Mouse (Mus musculus) R1 (cell line): ENCODE measurements around the gene Tbl2.
A peak's percentile ranks its signal among the peaks of the same experiment; 100 is the strongest.

Experiments used
- DNase-seq: peaks from one replicate; pipeline ENCODE4 v3.0.0-alpha.2; 2018; ENCODE audit warnings: low read depth, low spot score

The Tbl2 gene

GRCm38 (mm10) chr5:135148715-135149052 is 773 bp upstream of the Tbl2 start:
- no peak for DNase-seq

GRCm38 (mm10) chr5:135149820-135150178 is 342 bp downstream of the Tbl2 start:
- DNase-seq, result no peak

GRCm38 (mm10) chr5:135156496-135156895 is 7.0 kb downstream of the Tbl2 start:
- DNase-seq, result peak; percentile 64

DNA sequence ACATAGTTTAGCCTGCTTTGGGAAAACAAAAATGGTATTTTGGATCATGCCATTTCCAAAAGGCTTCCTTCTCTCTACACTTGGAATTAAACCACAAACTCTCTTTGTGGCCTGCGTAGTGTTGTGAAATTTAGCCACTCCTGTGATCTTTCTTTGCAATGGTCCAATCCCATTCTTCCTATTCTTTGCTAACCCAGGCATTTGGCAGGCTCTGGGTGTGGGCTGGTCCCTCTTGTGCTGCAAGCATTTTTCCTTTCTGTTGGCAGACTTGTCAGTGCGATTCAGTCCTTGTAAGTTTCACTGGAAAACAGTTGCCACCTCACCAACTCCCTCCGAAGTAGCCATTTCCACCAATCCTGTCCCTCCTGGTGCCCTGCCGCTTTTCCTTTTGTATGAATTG is 11.8 kb downstream of the Tbl2 start:
- no peak for DNase-seq

DNA sequence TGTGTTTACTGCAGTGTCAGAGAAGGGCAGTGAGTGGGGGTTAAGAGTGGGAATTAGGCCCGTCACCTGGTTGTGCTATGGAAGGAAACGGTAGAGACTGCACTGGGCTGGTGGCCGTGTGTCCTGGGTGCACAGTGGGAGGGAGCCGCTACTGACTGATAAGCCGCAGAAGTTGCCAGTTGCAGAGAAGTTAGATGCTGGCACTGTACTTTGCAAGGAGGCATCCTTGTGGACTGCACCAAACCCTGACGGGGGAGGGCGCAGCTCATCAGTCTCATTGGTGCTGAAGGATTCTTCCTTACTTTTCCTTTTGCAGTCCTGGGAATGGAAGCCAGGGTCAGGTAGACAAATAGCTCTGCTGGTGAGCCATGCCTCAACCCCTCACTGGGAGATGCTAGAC is 12.2 kb downstream of the Tbl2 start:
- peak; percentile 34 for DNase-seq

DNA sequence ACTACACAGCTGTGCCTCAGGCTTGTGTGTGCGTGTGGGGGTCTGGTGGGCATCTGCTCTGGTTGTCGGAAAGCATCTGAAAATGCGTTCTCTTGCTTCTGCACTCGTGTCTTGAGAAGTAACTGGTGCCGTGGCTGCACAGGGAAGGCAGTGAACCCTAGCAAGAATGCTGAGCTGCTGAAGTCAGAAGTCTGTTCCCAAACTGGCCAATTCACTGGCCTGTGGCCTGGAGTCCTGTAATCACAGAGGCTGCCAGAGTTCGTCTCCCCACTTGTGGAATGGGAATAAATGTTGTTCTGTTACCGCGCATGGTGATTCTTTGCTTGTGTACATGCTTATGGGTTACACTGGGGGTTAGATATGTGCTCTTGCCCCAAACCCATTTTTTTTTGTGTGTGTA is 12.9 kb downstream of the Tbl2 start:
- DNase-seq, result no peak

DNA sequence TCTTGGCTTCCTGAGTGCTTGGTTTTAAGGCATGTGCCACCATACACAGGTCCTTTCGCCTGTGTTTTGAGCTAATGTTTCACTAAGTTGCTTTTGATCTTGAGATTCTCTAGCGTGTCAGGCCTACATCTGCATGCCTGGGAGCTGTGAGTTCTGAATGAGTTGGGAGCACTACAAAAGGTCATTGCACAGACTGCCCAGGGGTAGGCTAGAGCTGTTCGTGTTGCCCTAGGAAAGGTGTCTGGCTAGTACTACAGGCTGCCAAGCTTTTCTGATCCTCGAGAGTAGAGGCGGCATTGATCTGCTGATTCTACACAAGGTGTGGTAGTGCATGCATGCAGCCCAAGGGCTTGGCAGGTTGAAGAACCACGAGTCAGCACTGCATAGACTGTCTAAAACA is 13.4 kb downstream of the Tbl2 start:
- no peak for DNase-seq

DNA sequence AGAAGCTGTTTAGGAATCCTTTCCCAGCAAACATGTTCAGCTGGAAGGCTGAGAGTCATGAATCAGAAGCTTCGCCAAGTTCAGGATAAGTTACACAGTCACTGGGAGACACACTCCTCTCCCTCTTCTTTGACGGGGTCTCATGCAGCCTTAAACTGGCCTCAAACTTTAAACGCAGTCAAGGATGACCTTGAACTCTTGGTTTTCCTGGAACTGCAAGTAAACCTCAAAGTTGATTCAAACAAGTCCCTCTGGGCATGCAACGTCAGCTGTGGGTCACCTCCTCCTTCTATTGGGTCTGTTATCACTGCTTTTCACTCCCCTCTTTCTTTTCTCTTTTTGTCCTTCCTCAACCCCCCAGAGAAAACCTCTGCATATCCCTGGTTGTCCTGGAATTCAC is 17.5 kb downstream of the Tbl2 start:
- peak; percentile 45 for DNase-seq

GRCm38 (mm10) chr5:135167469-135167868 is 18.0 kb downstream of the Tbl2 start:
- peak; percentile 51 for DNase-seq

- peak; percentile 98 for DNase-seq
Measured at GRCm38 (mm10) chr5:135168063-135169062, 18.9 kb downstream of the Tbl2 start, which contains the start of gene Bcl7b. Gene Bcl7b, plus strand, starts transcription at chr5:135168283.

DNA sequence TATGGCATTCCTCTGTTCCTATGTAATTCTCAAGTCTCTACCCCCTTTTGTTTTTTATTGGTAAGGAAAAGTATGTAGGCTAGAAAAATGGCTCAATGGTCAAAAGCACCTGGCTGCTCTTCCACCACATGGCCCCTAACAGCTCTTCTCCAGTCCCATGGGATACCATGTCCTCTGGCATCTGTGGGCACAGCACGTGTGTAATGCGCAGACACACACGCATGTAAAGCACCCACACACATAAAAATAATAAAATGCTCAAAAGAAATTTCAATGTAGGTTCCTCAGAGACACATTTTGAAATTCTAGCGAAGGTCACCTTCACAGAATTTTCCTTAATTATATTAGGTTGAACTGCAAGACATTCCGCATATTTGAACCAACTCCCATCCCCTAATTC is 20.0 kb downstream of the Tbl2 start:
- no peak for DNase-seq

- no peak for DNase-seq
Measured at GRCm38 (mm10) chr5:135171688-135172220, 22.3 kb downstream of the Tbl2 start.

GRCm38 (mm10) chr5:135172986-135173385 is 23.5 kb downstream of the Tbl2 start:
- DNase-seq, result no peak

DNA sequence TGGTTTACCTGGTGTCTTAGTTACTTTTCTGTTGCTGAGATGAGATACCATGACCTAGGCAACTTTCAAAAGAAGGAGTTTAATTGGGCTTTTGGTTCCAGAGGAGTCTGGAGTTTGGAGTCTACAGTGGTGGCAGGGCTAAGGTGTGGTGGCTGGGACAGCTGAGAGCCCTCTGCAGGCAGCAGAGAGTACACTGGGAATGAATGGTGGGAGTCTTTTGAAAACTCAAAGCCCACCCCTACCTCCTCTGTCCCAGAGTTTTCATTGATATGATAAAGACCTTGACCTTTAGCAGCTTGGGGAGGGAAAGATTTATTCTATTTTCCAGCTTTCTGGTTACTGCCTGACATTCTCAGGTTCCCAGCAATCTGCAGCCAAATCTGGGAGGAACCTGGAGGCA is 25.6 kb downstream of the Tbl2 start:
- peak; percentile 63 for DNase-seq

- DNase-seq, result no peak
Measured at GRCm38 (mm10) chr5:135178523-135178922, 29.1 kb downstream of the Tbl2 start.

DNA sequence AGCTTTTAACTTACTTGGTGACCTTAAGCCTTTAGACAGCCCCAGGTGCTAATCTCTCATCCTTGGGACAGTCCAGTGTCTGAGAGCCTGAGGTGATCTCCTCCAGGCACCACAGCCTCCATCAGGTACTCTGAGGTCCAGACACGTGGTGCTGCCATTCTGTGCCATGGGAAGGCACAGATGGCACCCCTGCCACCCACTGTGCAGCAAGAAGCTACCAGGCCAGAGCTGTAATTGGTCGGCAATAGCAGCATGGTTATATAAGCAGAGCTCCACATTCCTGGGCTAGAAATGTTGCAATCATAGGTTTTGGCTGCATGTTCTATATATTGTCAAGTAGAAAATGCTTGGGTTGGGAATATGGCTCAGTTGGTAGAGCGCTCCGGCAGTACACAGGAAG is 29.5 kb downstream of the Tbl2 start:
- no peak for DNase-seq

GRCm38 (mm10) chr5:135179616-135180015 is 30.2 kb downstream of the Tbl2 start:
- no peak for DNase-seq

DNA sequence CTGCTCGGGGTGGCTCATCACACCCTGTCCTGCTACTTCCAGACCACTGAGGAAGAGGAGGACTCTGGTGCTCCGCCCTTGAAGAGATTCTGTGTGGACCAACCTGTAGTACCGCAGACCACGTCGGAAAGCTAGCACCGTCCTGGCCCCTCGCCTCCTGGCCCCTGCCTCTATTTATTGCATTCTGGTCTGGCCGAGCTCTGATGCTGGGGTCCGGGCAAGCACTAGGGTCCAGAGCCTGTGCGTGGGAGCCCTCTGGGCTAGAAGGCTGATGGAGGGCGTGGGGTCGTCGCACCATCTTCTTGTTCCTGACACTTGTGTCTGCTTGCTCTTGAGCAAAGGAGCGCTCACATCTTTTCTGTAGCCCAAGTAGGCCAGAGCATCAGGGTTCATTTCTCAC is 31.3 kb downstream of the Tbl2 start:
- DNase-seq, result no peak

DNA sequence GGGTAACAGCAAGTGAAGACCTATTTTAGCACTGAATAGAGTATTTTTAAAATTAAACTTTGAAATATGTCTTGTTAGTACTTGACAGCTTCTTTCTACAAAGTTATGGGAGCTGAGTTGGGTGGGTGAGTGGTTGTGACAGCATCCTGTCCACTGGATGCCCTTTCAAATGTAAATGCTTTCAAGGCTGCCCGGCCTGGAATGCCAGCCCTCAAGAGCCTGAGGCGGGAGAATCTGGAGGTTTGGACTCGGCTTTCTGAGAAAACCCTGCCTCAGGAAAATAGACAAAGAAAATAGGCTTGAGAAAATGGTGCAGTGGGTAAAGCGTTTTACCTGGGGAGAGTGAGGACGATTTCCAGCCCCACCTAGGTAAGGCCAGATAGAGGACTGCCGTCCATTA is 32.3 kb downstream of the Tbl2 start:
- peak; percentile 50 for DNase-seq

- peak; percentile 90 for DNase-seq
Measured at GRCm38 (mm10) chr5:135183131-135183861, 33.8 kb downstream of the Tbl2 start.

DNA sequence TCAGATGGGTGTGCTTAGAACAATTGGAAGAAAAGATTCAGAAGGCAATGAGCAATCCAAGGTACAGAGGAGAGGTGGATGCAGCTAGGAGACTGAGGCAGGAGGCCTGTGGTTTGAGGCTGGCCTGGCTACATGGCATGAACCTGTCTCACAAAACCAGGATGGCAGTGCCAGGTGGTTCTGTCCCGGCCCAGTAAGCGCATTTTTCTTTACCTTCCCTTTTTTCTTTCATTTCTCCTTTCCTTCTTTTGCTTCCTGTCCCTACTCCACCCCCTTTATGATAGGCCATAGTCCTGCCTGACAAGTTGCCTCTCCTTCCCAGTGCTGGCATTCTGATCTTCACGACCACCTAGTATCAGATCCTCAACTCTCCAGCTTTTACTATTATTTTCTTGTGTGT is 35.6 kb downstream of the Tbl2 start:
- no peak for DNase-seq

DNA sequence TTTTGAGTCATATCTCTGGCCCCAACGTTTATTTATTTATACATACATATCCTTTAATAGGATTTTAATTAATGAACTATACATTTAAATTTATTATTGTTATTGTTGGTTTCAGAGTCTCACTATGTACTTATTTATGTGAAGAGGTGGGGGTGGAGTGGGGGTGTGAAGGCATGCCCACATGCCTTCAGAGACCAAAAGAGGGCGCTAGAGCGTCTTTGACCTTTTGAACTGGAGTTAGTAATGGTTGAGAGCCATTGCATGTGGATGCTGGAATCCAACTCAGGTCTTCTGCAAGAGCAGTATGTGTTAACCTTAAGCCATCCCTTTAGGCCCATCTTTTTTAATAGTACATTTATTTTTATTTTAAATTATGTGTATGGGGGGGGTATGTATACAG is 36.1 kb downstream of the Tbl2 start:
- peak; percentile 85 for DNase-seq

GRCm38 (mm10) chr5:135186231-135186620 is 36.8 kb downstream of the Tbl2 start:
- DNase-seq, result no peak
